Mouse (Mus musculus) heart, adult 2 months (tissue): ENCODE measurements around the gene Lrrc2.

Source experiments
- CTCF ChIP-seq: fragments of 200-600 bp; IDR thresholded peaks from 2 replicates; pipeline ENCODE4 v1.8.1; 2022; ENCODE audit warnings: antibody characterized with exemption, mild to moderate bottlenecking, moderate library complexity
- EP300 ChIP-seq: fragments of 200-500 bp; IDR thresholded peaks from 2 replicates; pipeline ENCODE4 v1.6.1; 2011; ENCODE audit warnings: low read depth, low read length, control low read depth; ENCODE audit not compliant: insufficient read depth
- POLR2A ChIP-seq: fragments of 200-500 bp; IDR thresholded peaks from 2 replicates; pipeline ENCODE4 v1.6.1; 2011; ENCODE audit warnings: mild to moderate bottlenecking, low read depth, low read length, control low read depth; ENCODE audit not compliant: insufficient read depth

DNA sequence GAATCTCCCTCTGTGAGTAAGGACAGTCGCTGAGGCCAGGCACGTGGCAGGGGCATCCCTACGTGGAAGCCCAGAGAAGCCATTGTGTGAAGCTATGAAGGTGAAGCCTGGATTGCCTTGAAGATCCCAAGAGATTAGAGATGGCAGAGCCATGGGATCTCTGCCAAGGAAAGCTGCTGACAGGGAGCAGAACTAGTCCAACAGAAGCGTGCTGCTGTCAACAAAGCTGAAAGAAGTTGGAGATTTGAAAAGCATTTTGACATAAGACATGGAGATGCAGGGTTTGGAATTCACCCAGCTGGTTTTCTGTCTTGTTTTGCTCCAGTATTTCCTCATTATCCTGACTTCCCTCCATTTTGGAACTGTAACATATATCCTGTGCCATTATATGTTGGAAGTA lies 49.1 kb upstream of the Lrrc2 start:
- TF ChIP-seq CTCF (no peak), POLR2A (no peak), EP300 (no peak)
